Mouse (Mus musculus): ENCODE data around the gene Gfod2. TPM values are rescaled to one million over a fixed set of nuclear protein-coding genes. Genes with fewer than 3 reads are reported as not detected.

Gfod2 gene
- 8.5 and 9.1 TPM in 2 replicates for polyA plus RNA-seq (2012; rRNA removed; ENCODE audit: low replicate concordance)

GRCm38 (mm10) chr8:105758277-105759108, at the start of gene Gfod2:
TSS of gene Gfod2 (minus strand) at chr8:105758664.

GRCm38 (mm10) chr8:105707498-105708403, 50.7 kb downstream of the Gfod2 start, which contains the start of the genes 4933405L10Rik and Enkd1:
TSS of gene 4933405L10Rik (plus strand) at chr8:105707655.
TSS of gene Enkd1 (minus strand) at chr8:105708210.

GRCm38 (mm10) chr8:105700966-105701824, 57.3 kb downstream of the Gfod2 start, which contains the start of the genes Acd and Pard6a:
TSS of gene Acd (minus strand) at chr8:105701102.
TSS of gene Pard6a (plus strand) at chr8:105701148.

DNA sequence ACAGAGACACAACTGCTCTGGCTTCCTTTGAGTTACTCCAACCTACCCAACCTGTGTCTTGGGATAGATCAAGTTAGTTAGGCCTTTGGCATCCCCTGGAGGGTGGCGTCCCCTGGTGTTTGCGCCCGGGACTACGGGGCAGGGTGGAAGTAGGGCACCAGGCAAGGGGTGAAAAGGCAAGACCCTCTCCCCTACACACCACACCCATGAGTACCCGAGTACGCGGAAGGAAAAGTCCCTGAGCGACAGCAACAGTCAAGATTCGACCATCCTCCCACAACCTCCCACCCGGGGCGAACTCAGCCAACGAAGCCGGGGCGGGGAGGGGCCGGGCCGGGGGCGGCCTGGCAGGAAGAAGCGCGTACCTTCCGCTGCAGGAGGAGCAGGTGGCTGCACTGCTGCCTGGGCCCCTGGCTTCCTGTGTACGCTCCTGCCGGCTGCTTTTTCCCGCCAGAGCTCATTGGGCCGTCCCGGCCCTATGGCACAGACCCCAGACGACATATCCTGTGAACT, 72.6 kb downstream of the Gfod2 start, which contains the start of gene Carmil2:
TSS of gene Carmil2 (plus strand) at position 479 of the 513 bp plus-strand sequence.

Other genes starting within 250 kb of the Gfod2 start
- gene Hsd11b2, start 239.9 kb downstream of the Gfod2 start, polyA plus RNA-seq (2012; rRNA removed; ENCODE audit: low replicate concordance): 11.0 and 11.1 TPM in 2 replicates
- 48.4 and 63.4 TPM in 2 replicates for gene Atp6v0d1, start 192.6 kb downstream of the Gfod2 start, polyA plus RNA-seq (2012; rRNA removed; ENCODE audit: low replicate concordance)
- gene Ripor1, start 153.4 kb downstream of the Gfod2 start, polyA plus RNA-seq (2012; rRNA removed; ENCODE audit: low replicate concordance): 7.7 and 13.9 TPM in 2 replicates
- gene Ctcf, start 122.1 kb downstream of the Gfod2 start, polyA plus RNA-seq (2012; rRNA removed; ENCODE audit: low replicate concordance): 5.0 and 7.2 TPM in 2 replicates
- 0.31 TPM in 1 of 2 replicates, not detected in the other for gene Agrp, start 121.3 kb downstream of the Gfod2 start, polyA plus RNA-seq (2012; rRNA removed; ENCODE audit: low replicate concordance)
- 3.2 and 7.0 TPM in 2 replicates for gene Carmil2, start 72.4 kb downstream of the Gfod2 start, polyA plus RNA-seq (2012; rRNA removed; ENCODE audit: low replicate concordance)
- gene Acd, start 57.6 kb downstream of the Gfod2 start, polyA plus RNA-seq (2012; rRNA removed; ENCODE audit: low replicate concordance): 29.2 and 30.8 TPM in 2 replicates
- 6.5 and 10.2 TPM in 2 replicates for gene Pard6a, start 57.5 kb downstream of the Gfod2 start, polyA plus RNA-seq (2012; rRNA removed; ENCODE audit: low replicate concordance)
- not detected in 2 replicates for gene 4933405L10Rik, start 51.0 kb downstream of the Gfod2 start, polyA plus RNA-seq (2012; rRNA removed; ENCODE audit: low replicate concordance)
- 4.9 and 7.9 TPM in 2 replicates for gene Enkd1, start 50.5 kb downstream of the Gfod2 start, polyA plus RNA-seq (2012; rRNA removed; ENCODE audit: low replicate concordance)
- 10.6 and 13.2 TPM in 2 replicates for gene Ranbp10, start 68.7 kb upstream of the Gfod2 start, polyA plus RNA-seq (2012; rRNA removed; ENCODE audit: low replicate concordance)
- not detected in 2 replicates for gene Tsnaxip1, start 69.1 kb upstream of the Gfod2 start, polyA plus RNA-seq (2012; rRNA removed; ENCODE audit: low replicate concordance)
- gene Cenpt, start 94.6 kb upstream of the Gfod2 start, polyA plus RNA-seq (2012; rRNA removed; ENCODE audit: low replicate concordance): 6.6 and 8.0 TPM in 2 replicates
- 35.4 and 36.7 TPM in 2 replicates for gene Thap11, start 96.5 kb upstream of the Gfod2 start, polyA plus RNA-seq (2012; rRNA removed; ENCODE audit: low replicate concordance)
- 12.9 and 22.5 TPM in 2 replicates for gene Nutf2, start 101.9 kb upstream of the Gfod2 start, polyA plus RNA-seq (2012; rRNA removed; ENCODE audit: low replicate concordance)
- 39.6 and 49.7 TPM in 2 replicates for gene Edc4, start 122.2 kb upstream of the Gfod2 start, polyA plus RNA-seq (2012; rRNA removed; ENCODE audit: low replicate concordance)
- 1.1 and 3.3 TPM in 2 replicates for gene Nrn1l, start 134.9 kb upstream of the Gfod2 start, polyA plus RNA-seq (2012; rRNA removed; ENCODE audit: low replicate concordance)
- 16.1 and 18.3 TPM in 2 replicates for gene Pskh1, start 141.8 kb upstream of the Gfod2 start, polyA plus RNA-seq (2012; rRNA removed; ENCODE audit: low replicate concordance)
- 12.5 and 3,063 TPM in 2 replicates for gene Ctrl, start 175.2 kb upstream of the Gfod2 start, polyA plus RNA-seq (2012; rRNA removed; ENCODE audit: low replicate concordance)
- 565 and 991 TPM in 2 replicates for gene Psmb10, start 179.8 kb upstream of the Gfod2 start, polyA plus RNA-seq (2012; rRNA removed; ENCODE audit: low replicate concordance)
- 0.97 and 1.4 TPM in 2 replicates for gene Lcat, start 184.7 kb upstream of the Gfod2 start, polyA plus RNA-seq (2012; rRNA removed; ENCODE audit: low replicate concordance)
- gene Slc12a4, start 207.4 kb upstream of the Gfod2 start, polyA plus RNA-seq (2012; rRNA removed; ENCODE audit: low replicate concordance): 6.2 and 9.9 TPM in 2 replicates
- gene Dpep3, start 220.8 kb upstream of the Gfod2 start, polyA plus RNA-seq (2012; rRNA removed; ENCODE audit: low replicate concordance): 0.15 and 0.34 TPM in 2 replicates
- gene Dus2, start 232.7 kb upstream of the Gfod2 start, polyA plus RNA-seq (2012; rRNA removed; ENCODE audit: low replicate concordance): 1.9 and 5.0 TPM in 2 replicates
- not detected in 2 replicates for gene Dpep2nb, start 247.3 kb upstream of the Gfod2 start, polyA plus RNA-seq (2012; rRNA removed; ENCODE audit: low replicate concordance)

Data from duodenum, adult 2 months (tissue).